Mouse (Mus musculus): ENCODE results near the gene Tcf12.

DNA sequence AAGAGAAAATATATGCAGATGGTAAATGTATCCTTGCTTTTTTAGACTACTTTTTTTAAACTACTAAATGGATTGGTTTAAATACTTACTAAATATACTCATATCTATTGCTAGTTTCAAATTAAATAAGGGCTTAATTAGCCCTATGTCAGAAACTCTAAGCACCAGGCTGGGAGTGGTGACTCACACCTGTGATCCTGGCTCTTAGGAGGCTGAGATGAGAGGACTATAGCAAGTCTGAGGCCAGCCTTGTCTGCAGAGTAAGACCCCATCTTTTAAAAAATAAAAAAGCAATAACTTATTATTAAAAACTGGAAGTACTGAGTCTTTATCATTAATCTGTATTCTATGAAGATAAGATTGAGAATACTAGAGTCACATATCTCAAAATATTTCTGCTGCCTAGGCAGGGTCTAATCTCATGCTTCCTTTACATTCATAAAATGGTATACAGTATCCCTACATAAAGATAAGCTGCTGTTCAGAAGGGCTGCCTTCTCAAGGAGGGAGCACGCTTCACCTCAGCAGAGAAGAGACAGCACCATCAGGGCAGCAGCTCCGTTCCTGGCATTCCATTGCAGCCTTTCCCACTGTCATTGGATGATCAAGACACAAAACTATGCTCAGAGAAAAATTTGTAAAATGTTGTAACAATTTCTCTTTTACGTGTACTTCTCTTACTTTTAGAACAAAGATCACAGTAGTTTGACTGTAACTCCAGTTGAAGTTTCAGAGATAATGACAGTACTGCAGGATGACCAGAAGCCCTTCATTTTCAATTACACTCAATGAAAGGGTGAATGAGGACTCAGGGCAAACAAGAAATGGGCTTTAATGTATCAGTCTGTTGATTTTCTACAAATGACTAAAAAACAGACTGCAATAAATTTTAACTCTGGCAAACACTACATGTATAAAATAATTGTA is 181.0 kb downstream of the Tcf12 start:
- no peak for TF ChIP-seq POLR2A (IDR thresholded peaks at IDR 0.05; ENCODE audit: low read depth, low read length)
- TF ChIP-seq CTCF (IDR thresholded peaks at IDR 0.05; ENCODE audit: extremely low read depth, insufficient read depth, insufficient read length, insufficient replicate concordance) = no peak

All from spleen, adult 2 months (tissue).